Mouse (Mus musculus) limb, embryonic 14.5 days (tissue): ENCODE data around the gene Pold3. TPM values are rescaled to one million over a fixed set of nuclear protein-coding genes. Genes with fewer than 3 reads are reported as not detected.
A peak's percentile ranks its signal among the peaks of the same experiment; 100 is the strongest.

Experiments
- ATAC-seq: fragments of 200-750 bp; cut with Nextera tagmentation; 2 replicates; pipeline ENCODE4 v1.8.0; 2017; ENCODE audit warnings: low read depth, moderate number of reproducible peaks, moderate TSS enrichment; ENCODE audit not compliant: low FRiP score
- DNase-seq: peaks from one replicate; pipeline ENCODE4 v3.0.0-alpha.2; 2015; ENCODE audit warnings: low spot score
- H3K27ac ChIP-seq: fragments of 300-500 bp; sonication (generic); replicated peaks from 2 replicates; pipeline ENCODE4 v1.5.1; 2014; ENCODE audit warnings: low read depth, mild to moderate bottlenecking, low read length, moderate library complexity, mixed read lengths
- H3K27me3 ChIP-seq: fragments of 300-500 bp; sonication (generic); 2 replicates; pipeline ENCODE4 v1.6.1; 2014; ENCODE audit warnings: low read length, mixed read lengths; ENCODE audit not compliant: control insufficient read depth, insufficient read depth
- H3K36me3 ChIP-seq: fragments of 300-500 bp; sonication (generic); 2 replicates; pipeline ENCODE4 v1.6.1; 2014; ENCODE audit warnings: mild to moderate bottlenecking, low read length, moderate library complexity, mixed read lengths; ENCODE audit not compliant: control insufficient read depth, insufficient read depth
- H3K4me1 ChIP-seq: fragments of 300-500 bp; sonication (generic); 2 replicates; pipeline ENCODE4 v1.6.1; 2014; ENCODE audit warnings: antibody characterized with exemption, low read length, mixed read lengths; ENCODE audit not compliant: control insufficient read depth, insufficient read depth
- H3K4me2 ChIP-seq: fragments of 300-500 bp; sonication (generic); replicated peaks from 2 replicates; pipeline ENCODE4 v1.6.1; 2014; ENCODE audit warnings: low read depth, mild to moderate bottlenecking, low read length, moderate library complexity; ENCODE audit not compliant: severe bottlenecking
- H3K4me3 ChIP-seq: fragments of 300-500 bp; sonication (generic); replicated peaks from 2 replicates; pipeline ENCODE4 v1.5.1; 2014; ENCODE audit warnings: low read length
- H3K9ac ChIP-seq: fragments of 300-500 bp; sonication (generic); 2 replicates; pipeline ENCODE4 v1.6.1; 2014; ENCODE audit warnings: mild to moderate bottlenecking, low read depth, low read length, moderate library complexity; ENCODE audit not compliant: severe bottlenecking
- H3K9me3 ChIP-seq: fragments of 300-500 bp; sonication (generic); 2 replicates; pipeline ENCODE4 v1.6.1; 2016; ENCODE audit warnings: low read length; ENCODE audit not compliant: control insufficient read depth
- POLR2A ChIP-seq: fragments of 200-500 bp; IDR thresholded peaks from 2 replicates; pipeline ENCODE4 v1.8.0; 2012; ENCODE audit warnings: inconsistent platforms, mild to moderate bottlenecking, moderate library complexity, borderline replicate concordance; ENCODE audit not compliant: insufficient read depth, insufficient read length; ENCODE audit errors: extremely low read depth
- WGBS: fragments of 180-500 bp; shearing (Covaris S2); extraction: QIAGEN DNeasy Blood & Tissue Kit; methylation state at CpG from one replicate; pipeline ENCODE4 v1.1.7; 2014; 5-methylcytosine and 5-hydroxymethylcytosine counted together
- polyA plus RNA-seq, 2 experiments: library from polyadenylated mRNA; depleted of rRNA in 1 of 2; stranded (reverse) in 1 of 2; unstranded in 1 of 2; fragments of >200 nt; fragmentation: Nextera tagmentation in 1 of 2; extraction: Ambion mirVana in 1 of 2; gene quantifications; 2 replicates each; pipeline versions ENCODE4 v1.2.1 to v1.2.3; 2012 to 2014

The Pold3 gene
- polyA plus RNA-seq, 2 experiments, result 51.0 to 53.5 TPM

GRCm38 (mm10) chr7:100159105-100159841 is 37.9 kb upstream of the Pold3 start, which contains the start of gene Lipt2:
Gene Lipt2 (plus strand): TSS chr7:100159277.
- H3K27ac ChIP-seq, result peak within 1 kb of the TSS; percentile 97
- H3K36me3 ChIP-seq, result no peaks in the 10 kb centered on the region
- DNase-seq (peak; percentile 87), ATAC-seq (peak; percentile 97)
- H3K4me1 ChIP-seq, result peaks cover 4% of the 10 kb centered on the region; the same call in 1 of the 2 replicates
- H3K4me3 ChIP-seq, result peak within 1 kb of the TSS; percentile 94
- WGBS, result under 1% methylated on average over 70 of the region's 78 CpGs
- peak; percentile 74; the same call in 1 of the 2 replicates for TF ChIP-seq POLR2A
- H3K9me3 ChIP-seq, result no peaks in the 10 kb centered on the region
- H3K27me3 ChIP-seq, result no peaks in the 10 kb centered on the region
- H3K9ac ChIP-seq, result peak within 1 kb of the TSS; percentile 93
- peak within 1 kb of the TSS; percentile 69 for H3K4me2 ChIP-seq

- H3K27ac ChIP-seq, result no peak overlapping the region
- DNase-seq (no peak), ATAC-seq (no peak)
- H3K4me2 ChIP-seq, result no peak overlapping the region
- H3K36me3 ChIP-seq, result no peaks in the 10 kb centered on the region
- WGBS, result 75% methylated on average over 4 of the region's 4 CpGs
- no peak overlapping the region for H3K9ac ChIP-seq
- H3K27me3 ChIP-seq, result no peaks in the 10 kb centered on the region
- H3K4me3 ChIP-seq, result no peak overlapping the region
- H3K4me1 ChIP-seq, result peaks cover 4% of the 10 kb centered on the region; the same call in 1 of the 2 replicates
- TF ChIP-seq POLR2A, result no peak
- no peaks in the 10 kb centered on the region for H3K9me3 ChIP-seq
Observed at GRCm38 (mm10) chr7:100157669-100158068, 36.3 kb upstream of the Pold3 start.

- Histone ChIP-seq H3K4me3 (no peak overlapping the region), H3K9ac (no peak overlapping the region), H3K9me3 (no peaks in the 10 kb centered on the region), H3K27me3 (no peaks in the 10 kb centered on the region), H3K36me3 (no peaks in the 10 kb centered on the region), H3K4me2 (no peak overlapping the region), H3K27ac (no peak overlapping the region), H3K4me1 (no peaks in the 10 kb centered on the region)
- no peak for ATAC-seq
- WGBS, result 85% methylated on average over 11 of the region's 11 CpGs
- no peak for TF ChIP-seq POLR2A
- no peak for DNase-seq
Observed at GRCm38 (mm10) chr7:100150626-100151025, 29.3 kb upstream of the Pold3 start.

- 61% methylated on average over 10 of the region's 10 CpGs for WGBS
- ATAC-seq, result no peak
- H3K36me3 ChIP-seq, result no peaks in the 10 kb centered on the region
Observed at GRCm38 (mm10) chr7:100150086-100150485, 28.7 kb upstream of the Pold3 start.

GRCm38 (mm10) chr7:100148586-100148985 is 27.2 kb upstream of the Pold3 start:
- Histone ChIP-seq H3K36me3 (no peaks in the 10 kb centered on the region), H3K4me3 (no peak overlapping the region), H3K9me3 (no peaks in the 10 kb centered on the region), H3K9ac (no peak overlapping the region), H3K27me3 (no peaks in the 10 kb centered on the region), H3K27ac (no peak overlapping the region), H3K4me1 (no peaks in the 10 kb centered on the region), H3K4me2 (no peak overlapping the region)
- 96% methylated on average over 4 of the region's 4 CpGs for WGBS
- ATAC-seq, result no peak
- TF ChIP-seq POLR2A, result no peak
- no peak for DNase-seq

More at GRCm38 (mm10) chr7:100150086-100150485, 28.7 kb upstream of the Pold3 start:
- Histone ChIP-seq H3K4me3 (no peak overlapping the region), H3K4me2 (no peak overlapping the region), H3K9me3 (no peaks in the 10 kb centered on the region), H3K9ac (no peak overlapping the region), H3K27me3 (no peaks in the 10 kb centered on the region), H3K27ac (no peak overlapping the region), H3K4me1 (no peaks in the 10 kb centered on the region)
- DNase-seq, result no peak
- no peak for TF ChIP-seq POLR2A

GRCm38 (mm10) chr7:100140591-100140990 is 19.2 kb upstream of the Pold3 start:
- 53% methylated on average over 1 of the region's 1 CpGs for WGBS
- H3K9ac ChIP-seq, result no peak overlapping the region
- ATAC-seq, result no peak

More at GRCm38 (mm10) chr7:100140591-100140990, 19.2 kb upstream of the Pold3 start:
- H3K4me1 ChIP-seq, result no peaks in the 10 kb centered on the region
- no peaks in the 10 kb centered on the region for H3K27me3 ChIP-seq
- H3K4me2 ChIP-seq, result no peak overlapping the region
- DNase-seq, result no peak
- H3K27ac ChIP-seq, result no peak overlapping the region
- TF ChIP-seq POLR2A, result no peak
- no peaks in the 10 kb centered on the region for H3K36me3 ChIP-seq
- no peaks in the 10 kb centered on the region for H3K9me3 ChIP-seq
- H3K4me3 ChIP-seq, result no peak overlapping the region
